Mouse (Mus musculus) C2C12 (cell line): Measurements from ENCODE around the gene Ppp2r5e.

Experiments
- CTCF ChIP-seq: IDR thresholded peaks from one replicate; pipeline ENCODE4 v1.5.1; 2011; ENCODE audit not compliant: control insufficient read depth, insufficient read depth, insufficient read length
- MAX ChIP-seq: IDR thresholded peaks from one replicate; pipeline ENCODE4 v1.6.1; 2011; ENCODE audit warnings: mild to moderate bottlenecking, control low read depth
- MYOD1 ChIP-seq: IDR thresholded peaks from one replicate; pipeline ENCODE4 v1.6.1; 2011; ENCODE audit warnings: low read depth; ENCODE audit not compliant: control insufficient read depth, insufficient read length

- no peak for TF ChIP-seq CTCF
- TF ChIP-seq MYOD1: no peak
- TF ChIP-seq MAX: no peak
These were observed 116.6 kb downstream of the Ppp2r5e start for GRCm38 (mm10) chr12:75479375-75479898.
